Mouse (Mus musculus) heart, adult 2 months (tissue): ENCODE data around the gene Ap1b1. TPM values are rescaled to one million over a fixed set of nuclear protein-coding genes. Genes with fewer than 3 reads are reported as not detected.

Experiments used
- DNase-seq, 2 experiments: peaks; one replicate each; pipeline ENCODE4 v3.0.0; 2021
- H3K27ac ChIP-seq: fragments of 200-600 bp; 2 replicates; pipeline ENCODE4 v1.8.1; 2022
- H3K27me3 ChIP-seq: fragments of 200-500 bp; 2 replicates; pipeline ENCODE4 v1.6.1; 2012; ENCODE audit warnings: mild to moderate bottlenecking, low read length, inconsistent platforms, mixed read lengths; ENCODE audit not compliant: control insufficient read depth, insufficient read depth
- H3K36me3 ChIP-seq: fragments of 200-500 bp; 2 replicates; pipeline ENCODE4 v1.6.1; 2012; ENCODE audit warnings: low read length, inconsistent platforms; ENCODE audit not compliant: control insufficient read depth, insufficient read depth
- H3K4me1 ChIP-seq: fragments of 200-500 bp; 2 replicates; pipeline ENCODE4 v1.6.1; 2011; ENCODE audit warnings: low read length; ENCODE audit not compliant: control insufficient read depth, insufficient read depth
- H3K4me3 ChIP-seq: fragments of 200-600 bp; 2 replicates; pipeline ENCODE4 v1.8.1; 2022
- H3K79me2 ChIP-seq: fragments of 200-500 bp; replicated peaks from 2 replicates; pipeline ENCODE4 v1.6.1; 2012; ENCODE audit warnings: mild to moderate bottlenecking, inconsistent platforms, low read length, moderate library complexity, mixed read lengths; ENCODE audit not compliant: control insufficient read depth, insufficient read depth
- H3K9ac ChIP-seq: fragments of 200-500 bp; 2 replicates; pipeline ENCODE4 v1.6.1; 2012; ENCODE audit warnings: low read depth, mild to moderate bottlenecking, control low read depth, inconsistent platforms, low read length, mixed read lengths
- CTCF ChIP-seq: fragments of 200-600 bp; IDR thresholded peaks from 2 replicates; pipeline ENCODE4 v1.8.1; 2022; ENCODE audit warnings: antibody characterized with exemption, mild to moderate bottlenecking, moderate library complexity
- EP300 ChIP-seq: fragments of 200-500 bp; IDR thresholded peaks from 2 replicates; pipeline ENCODE4 v1.6.1; 2011; ENCODE audit warnings: low read depth, low read length, control low read depth; ENCODE audit not compliant: insufficient read depth
- POLR2A ChIP-seq: fragments of 200-500 bp; IDR thresholded peaks from 2 replicates; pipeline ENCODE4 v1.6.1; 2011; ENCODE audit warnings: mild to moderate bottlenecking, low read depth, low read length, control low read depth; ENCODE audit not compliant: insufficient read depth
- WGBS: fragments of 180-500 bp; shearing (Covaris S2); methylation state at CpG from one replicate; pipeline ENCODE4 v1.1.7; 2018; 5-methylcytosine and 5-hydroxymethylcytosine counted together
- intact Hi-C: fragments of 180-260 bp; cut with DNase I; formaldehyde crosslinking; loops from one replicate; pipeline ENCODE4 v1.15.1; 2025
- polyA plus RNA-seq: library from polyadenylated mRNA; depleted of rRNA; stranded (reverse); fragments of >200 nt; gene quantifications from 2 replicates; pipeline ENCODE4 v1.2.3, GENCODE M21; 2012
- total RNA-seq, 2 experiments: library from RNA; stranded (reverse); gene quantifications; 2 replicates each; pipeline ENCODE4 v1.2.3; 2021

Ap1b1 gene
- total and polyA plus RNA-seq, 3 experiments = 48.1 to 64.2 (median 48.6) TPM

- 94% methylated on average over 7 of the region's 7 CpGs for WGBS
- intact Hi-C loops = no loop called here
- Histone ChIP-seq H3K9ac (no peak overlapping the region), H3K27me3 (no peaks in the 10 kb centered on the region), H3K36me3 (no peaks in the 10 kb centered on the region), H3K4me1 (no peaks in the 10 kb centered on the region; the same call in 1 of the 2 replicates), H3K27ac (no peak overlapping the region), H3K79me2 (no peaks in the 10 kb centered on the region), H3K4me3 (no peak overlapping the region)
- TF ChIP-seq POLR2A (no peak), CTCF (no peak), EP300 (no peak)
- DNase-seq = no peak
Measured at GRCm38 (mm10) chr11:5028228-5028627, 41.6 kb downstream of the Ap1b1 start.

- intact Hi-C loops = no loop called here
- WGBS = 85% methylated on average over 10 of the region's 10 CpGs
- no peak for TF ChIP-seq POLR2A
- no peak for TF ChIP-seq EP300
- no peak for TF ChIP-seq CTCF
- Histone ChIP-seq H3K4me3 (no peak overlapping the region), H3K27ac (no peak overlapping the region), H3K36me3 (no peaks in the 10 kb centered on the region), H3K4me1 (peaks cover 2% of the 10 kb centered on the region; the same call in 1 of the 2 replicates), H3K27me3 (no peaks in the 10 kb centered on the region), H3K79me2 (no peaks in the 10 kb centered on the region), H3K9ac (no peak overlapping the region)
- no peak for DNase-seq
Measured at GRCm38 (mm10) chr11:5032706-5033105, 46.1 kb downstream of the Ap1b1 start.

- Histone ChIP-seq H3K9ac (no peak overlapping the region), H3K4me1 (peaks cover 2% of the 10 kb centered on the region; the same call in 1 of the 2 replicates), H3K27ac (no peak overlapping the region), H3K36me3 (no peaks in the 10 kb centered on the region), H3K27me3 (no peaks in the 10 kb centered on the region), H3K79me2 (no peaks in the 10 kb centered on the region), H3K4me3 (no peak overlapping the region)
- peak; percentile 71 to 81 for DNase-seq
- intact Hi-C loops = no loop called here
- TF ChIP-seq EP300 = peak; percentile 69; the same call in 1 of the 2 replicates
- no peak for TF ChIP-seq POLR2A
- TF ChIP-seq CTCF = no peak
- WGBS = 48% methylated on average over 3 of the region's 3 CpGs
Measured at GRCm38 (mm10) chr11:5033136-5033535, 46.5 kb downstream of the Ap1b1 start.

GRCm38 (mm10) chr11:5035421-5035820 lies 48.8 kb downstream of the Ap1b1 start:
- no peak overlapping the region for H3K4me3 ChIP-seq
- H3K27me3 ChIP-seq = no peaks in the 10 kb centered on the region
- no peak overlapping the region for H3K27ac ChIP-seq
- intact Hi-C loops = no loop called here
- H3K79me2 ChIP-seq = no peaks in the 10 kb centered on the region
- no peak for DNase-seq
- no peak overlapping the region for H3K9ac ChIP-seq
- TF ChIP-seq EP300 (no peak), CTCF (no peak)
- H3K36me3 ChIP-seq = no peaks in the 10 kb centered on the region
- H3K4me1 ChIP-seq = peaks cover 2% of the 10 kb centered on the region; the same call in 1 of the 2 replicates
- 87% methylated on average over 4 of the region's 4 CpGs for WGBS

- intact Hi-C loops = no loop called here
- DNase-seq = peak; percentile 54 to 58
Measured at GRCm38 (mm10) chr11:5037146-5037854, 50.7 kb downstream of the Ap1b1 start.

GRCm38 (mm10) chr11:5040585-5040984 lies 54.0 kb downstream of the Ap1b1 start:
- H3K27me3 ChIP-seq = no peaks in the 10 kb centered on the region
- intact Hi-C loops = no loop called here
- DNase-seq = no peak
- no peak overlapping the region for H3K27ac ChIP-seq
- H3K4me1 ChIP-seq = peaks cover 2% of the 10 kb centered on the region; the same call in 1 of the 2 replicates
- H3K79me2 ChIP-seq = no peaks in the 10 kb centered on the region
- H3K9ac ChIP-seq = no peak overlapping the region
- H3K36me3 ChIP-seq = no peaks in the 10 kb centered on the region
- no peak overlapping the region for H3K4me3 ChIP-seq
- 94% methylated on average over 5 of the region's 5 CpGs for WGBS
- TF ChIP-seq EP300 = no peak
- TF ChIP-seq CTCF = no peak
- no peak for TF ChIP-seq POLR2A

More at GRCm38 (mm10) chr11:5037146-5037854, 50.7 kb downstream of the Ap1b1 start:
- Histone ChIP-seq H3K9ac (no peak overlapping the region), H3K79me2 (no peaks in the 10 kb centered on the region), H3K4me3 (no peak overlapping the region), H3K36me3 (no peaks in the 10 kb centered on the region), H3K27me3 (no peaks in the 10 kb centered on the region), H3K4me1 (peaks cover 2% of the 10 kb centered on the region; the same call in 1 of the 2 replicates), H3K27ac (no peak overlapping the region)
- TF ChIP-seq POLR2A (no peak), CTCF (no peak), EP300 (peak; percentile 44; the same call in 1 of the 2 replicates)
- WGBS = 57% methylated on average over 8 of the region's 8 CpGs
